Mouse (Mus musculus): ENCODE data around the gene Lrig3.

Gene Lrig3

DNA sequence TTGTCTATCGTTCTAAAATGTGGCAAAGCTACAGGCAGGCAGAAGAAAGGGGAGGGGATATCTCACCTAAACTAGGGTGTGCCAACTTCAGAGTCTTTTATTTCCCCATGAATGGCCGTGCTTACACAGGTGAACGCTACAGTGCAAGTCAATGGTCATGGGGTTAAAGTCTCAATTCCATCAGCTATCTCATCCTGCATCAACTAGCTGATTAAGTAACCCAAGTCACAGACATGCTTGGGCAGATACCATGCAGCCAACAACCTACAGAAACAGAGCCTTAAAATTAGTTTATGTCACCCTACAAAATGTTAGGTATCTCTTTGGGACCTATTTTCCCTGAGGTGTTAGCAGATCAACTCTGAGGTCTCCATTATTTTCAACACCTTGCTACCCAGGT, 1.3 kb upstream of the Lrig3 start:
- no peak for DNase-seq (ENCODE audit: low read depth, low spot score)

DNA sequence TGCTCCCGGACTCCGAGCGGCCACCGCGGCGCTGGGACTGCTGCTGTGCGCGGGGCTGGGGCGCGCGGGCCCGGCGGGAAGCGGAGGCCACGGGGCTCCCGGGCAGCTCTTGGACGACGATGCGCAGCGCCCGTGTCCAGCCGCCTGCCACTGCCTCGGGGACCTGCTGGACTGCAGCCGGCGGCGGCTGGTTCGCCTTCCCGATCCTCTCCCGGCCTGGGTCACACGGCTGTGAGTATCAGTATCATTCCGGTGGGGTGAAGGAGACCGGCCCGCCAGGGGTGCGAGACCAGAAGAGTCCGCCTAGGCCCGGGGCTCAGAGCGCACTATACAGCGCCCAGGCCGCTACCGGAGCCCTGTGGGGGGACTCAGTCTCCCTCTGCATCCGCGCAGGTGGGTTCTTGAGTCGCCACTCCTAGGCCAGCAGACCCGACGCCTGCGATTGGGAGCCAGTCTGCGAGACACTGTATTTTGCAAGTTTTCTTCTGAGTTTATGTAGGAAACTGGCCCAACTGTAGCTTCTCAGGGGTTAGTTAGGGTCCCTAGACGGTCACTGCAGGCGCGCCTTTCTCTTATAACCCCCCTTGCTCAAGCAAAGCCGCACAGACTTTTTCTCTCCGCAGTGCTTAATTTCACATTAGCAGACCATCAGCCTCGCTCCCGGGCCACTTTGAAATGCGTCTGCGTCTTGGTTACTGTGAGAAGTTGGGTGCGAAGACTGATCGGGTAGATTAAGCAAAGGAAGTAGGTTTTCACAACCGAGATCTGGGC, 698 bp downstream of the Lrig3 start:
- DNase-seq (ENCODE audit: low read depth, low spot score) = no peak

DNA sequence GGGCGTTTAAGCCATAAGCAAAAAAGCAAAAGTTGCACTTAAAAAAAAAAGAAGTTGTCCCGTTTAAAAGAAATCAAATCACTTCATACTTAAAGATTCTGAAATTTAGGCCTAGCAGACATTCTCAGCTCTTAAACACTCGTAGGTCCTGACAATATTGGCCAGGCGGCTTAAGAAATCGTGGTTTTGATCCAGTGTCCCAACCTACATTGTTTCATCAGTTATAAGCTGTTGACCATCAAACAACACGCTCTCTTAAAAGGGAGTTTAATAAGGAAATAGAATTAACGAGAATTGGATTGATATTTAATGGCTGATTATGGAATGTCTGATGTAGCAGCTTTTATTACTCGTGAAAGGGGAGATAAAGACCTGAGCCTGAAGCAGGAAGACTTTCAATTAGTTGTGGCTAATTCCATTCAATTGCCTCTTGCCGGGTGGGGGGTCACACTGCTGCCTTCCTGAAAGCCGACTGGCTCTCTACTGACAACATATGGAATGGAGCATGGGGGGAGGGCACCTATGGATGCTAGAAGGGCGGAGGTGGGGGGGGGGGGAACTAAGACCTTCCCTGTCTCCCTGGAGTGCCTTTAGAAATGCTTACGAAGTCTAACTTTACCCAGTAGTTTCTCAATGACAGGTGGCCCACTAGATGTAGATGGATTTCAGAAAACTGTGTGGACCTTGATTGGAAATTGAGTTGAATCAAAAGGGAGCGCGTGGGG, 1.6 kb downstream of the Lrig3 start:
- no peak for DNase-seq (ENCODE audit: low read depth, low spot score)

GRCm38 (mm10) chr10:125968191-125969132, 2.5 kb downstream of the Lrig3 start:
- no peak for DNase-seq (ENCODE audit: low read depth, low spot score)

DNA sequence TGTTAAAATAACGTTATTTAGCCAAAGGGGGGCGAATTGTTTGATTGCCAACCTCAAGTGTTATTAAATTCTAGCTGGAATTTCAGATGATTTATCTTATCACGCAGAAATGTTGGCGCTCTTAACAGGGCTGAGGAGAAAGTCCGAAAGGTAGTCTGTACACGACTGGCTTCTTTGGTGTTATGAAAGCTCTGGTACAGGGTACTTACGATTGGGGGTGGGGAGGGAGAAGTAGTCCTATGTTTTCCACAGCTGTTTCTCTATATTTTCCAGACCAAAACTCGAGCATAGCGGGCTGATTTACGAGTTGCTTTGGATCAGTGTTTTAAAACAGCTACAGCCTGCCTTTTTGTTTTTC, 3.1 kb downstream of the Lrig3 start:
- no peak for DNase-seq (ENCODE audit: low read depth, low spot score)

DNA sequence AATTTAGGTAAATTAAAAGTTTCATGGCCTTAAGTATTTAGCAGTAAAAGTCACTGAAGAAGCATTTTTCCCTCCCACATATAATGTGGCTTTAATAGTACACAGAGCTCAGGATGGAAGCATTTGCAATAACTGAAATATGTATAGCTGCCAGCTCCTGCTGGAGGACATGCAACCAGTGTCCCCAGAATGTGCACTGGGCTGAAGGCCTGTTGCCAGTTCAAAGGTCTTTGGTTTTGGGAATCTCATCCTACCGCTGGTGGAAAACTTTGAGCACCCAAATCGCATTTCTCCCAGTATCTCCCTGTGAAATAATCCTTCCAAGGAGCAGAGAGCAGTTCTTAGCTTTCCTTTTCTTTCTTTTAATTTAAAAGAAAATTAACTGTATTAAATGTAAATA, 4.1 kb downstream of the Lrig3 start:
- no peak for DNase-seq (ENCODE audit: low read depth, low spot score)

DNA sequence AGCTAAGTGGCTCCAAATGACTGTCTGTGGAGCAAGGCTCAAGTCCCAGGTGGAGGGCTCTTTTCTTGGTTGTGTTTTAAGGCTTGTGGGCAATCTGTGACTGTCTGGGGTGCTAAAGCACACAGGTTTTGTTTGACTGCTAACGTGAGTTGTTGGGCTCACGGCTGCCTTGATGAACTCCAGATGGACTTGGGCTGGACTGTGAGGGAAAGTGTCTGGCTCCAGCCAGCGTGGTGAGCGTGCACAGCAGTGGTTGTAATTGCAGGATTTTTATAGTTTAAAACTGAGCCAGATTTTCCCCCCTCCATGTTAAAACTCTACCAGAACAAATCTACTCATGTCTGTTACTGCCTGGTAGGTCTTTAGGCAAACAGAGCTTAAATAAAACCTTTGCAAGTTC, 4.5 kb downstream of the Lrig3 start:
- DNase-seq (ENCODE audit: low read depth, low spot score) = no peak

DNA sequence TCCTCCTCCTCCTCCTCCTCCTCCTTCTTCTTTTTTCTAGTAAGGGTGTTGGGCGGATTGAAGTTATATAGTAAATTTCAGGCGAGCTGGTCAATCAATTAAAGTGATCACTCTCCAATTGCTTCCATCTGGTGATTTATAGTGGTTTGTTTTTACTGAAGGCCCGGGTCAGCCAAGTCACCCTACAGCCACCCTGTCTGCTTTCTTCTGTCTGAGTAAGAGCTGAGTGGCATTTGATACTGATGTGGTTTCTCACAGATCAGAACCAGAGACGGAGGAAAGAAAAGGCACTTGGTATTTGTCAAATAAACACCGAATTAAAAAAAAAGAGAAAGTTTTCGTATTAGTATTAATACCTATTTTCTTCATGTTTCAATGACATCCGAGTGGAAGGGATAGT, 7.8 kb downstream of the Lrig3 start:
- no peak for DNase-seq (ENCODE audit: low read depth, low spot score)

DNA sequence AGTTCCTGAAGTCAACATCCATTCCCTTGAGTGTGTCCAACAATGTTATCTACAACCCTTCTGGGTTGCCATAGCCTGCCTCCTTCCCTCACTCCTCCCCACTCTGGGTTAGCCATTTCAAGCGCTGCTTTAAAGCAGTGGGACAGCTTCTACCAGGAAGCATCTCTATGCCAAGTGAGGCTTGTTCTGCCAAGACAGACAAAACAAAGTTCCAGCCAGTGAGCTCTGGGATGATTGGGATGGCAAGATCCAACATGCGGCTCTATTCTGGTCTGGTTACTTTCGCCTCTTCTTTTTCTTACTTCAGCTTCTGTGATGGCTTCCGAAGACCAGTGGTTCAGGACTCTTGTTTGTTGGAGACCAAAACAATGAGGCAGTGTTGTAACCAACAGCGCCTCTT, 16.0 kb downstream of the Lrig3 start:
- DNase-seq (ENCODE audit: low read depth, low spot score) = no peak

GRCm38 (mm10) chr10:125984473-125985035, 18.6 kb downstream of the Lrig3 start:
- no peak for DNase-seq (ENCODE audit: low read depth, low spot score)

DNA sequence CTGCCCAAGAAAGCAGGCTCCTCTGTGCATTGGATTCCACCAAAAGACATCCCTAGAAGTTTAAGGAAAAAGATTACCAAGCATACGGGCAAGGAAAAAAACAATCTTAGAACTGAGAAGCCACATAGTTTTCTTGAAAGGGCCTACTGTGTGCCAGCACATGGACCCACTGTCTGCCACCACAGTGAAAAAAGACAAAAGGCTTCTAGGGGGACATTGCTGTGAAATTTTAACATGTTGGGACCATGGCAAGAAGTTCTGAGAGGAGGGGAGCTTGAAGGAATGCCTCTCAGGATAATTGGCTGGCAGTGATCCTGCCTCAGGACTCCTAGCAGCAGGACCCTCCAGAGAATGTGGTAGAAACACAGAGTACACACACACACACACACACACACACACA, 19.8 kb downstream of the Lrig3 start:
- DNase-seq (ENCODE audit: low read depth, low spot score) = no peak

DNA sequence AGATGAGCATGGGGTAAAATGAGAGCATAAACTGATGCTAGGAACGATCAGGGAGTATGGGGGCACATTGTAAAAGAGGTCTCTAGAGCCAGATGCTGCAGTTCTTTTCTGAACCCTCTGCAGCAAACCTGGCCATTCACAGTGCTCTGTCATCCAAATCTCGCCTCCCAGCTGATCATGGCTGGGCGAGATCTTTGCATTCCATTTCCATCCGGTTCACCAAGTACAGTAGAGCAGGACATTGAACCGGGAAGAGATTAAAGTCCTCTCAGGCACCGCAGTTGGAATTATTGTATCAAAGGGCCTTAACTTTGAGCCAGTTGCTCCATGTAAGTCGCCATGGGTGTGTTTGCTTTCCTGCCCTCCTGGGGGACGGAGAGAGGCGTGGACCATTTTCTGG, 20.5 kb downstream of the Lrig3 start:
- DNase-seq (ENCODE audit: low read depth, low spot score) = no peak

- no peak for DNase-seq (ENCODE audit: low read depth, low spot score)
Measured at GRCm38 (mm10) chr10:125987307-125987706, 21.3 kb downstream of the Lrig3 start.

DNA sequence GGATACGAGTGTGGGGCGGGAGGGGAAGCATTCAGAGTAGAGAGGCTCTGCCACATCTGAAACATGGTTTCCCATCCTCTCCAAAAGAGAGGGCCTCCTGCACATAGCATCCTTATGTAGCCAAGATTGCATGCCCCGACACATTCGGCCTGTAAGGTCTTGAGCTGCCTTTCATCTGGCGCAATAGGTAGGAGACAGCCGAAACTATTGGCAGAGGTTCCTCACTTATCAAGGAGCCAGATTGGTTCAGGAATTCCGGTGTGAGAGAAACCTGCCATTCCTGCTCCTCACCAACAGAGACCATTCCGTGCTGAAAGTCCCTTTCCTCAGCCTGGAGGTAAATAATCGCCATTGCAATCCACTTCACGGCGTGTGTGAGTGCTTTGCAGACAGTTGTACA, 22.1 kb downstream of the Lrig3 start:
- no peak for DNase-seq (ENCODE audit: low read depth, low spot score)

DNA sequence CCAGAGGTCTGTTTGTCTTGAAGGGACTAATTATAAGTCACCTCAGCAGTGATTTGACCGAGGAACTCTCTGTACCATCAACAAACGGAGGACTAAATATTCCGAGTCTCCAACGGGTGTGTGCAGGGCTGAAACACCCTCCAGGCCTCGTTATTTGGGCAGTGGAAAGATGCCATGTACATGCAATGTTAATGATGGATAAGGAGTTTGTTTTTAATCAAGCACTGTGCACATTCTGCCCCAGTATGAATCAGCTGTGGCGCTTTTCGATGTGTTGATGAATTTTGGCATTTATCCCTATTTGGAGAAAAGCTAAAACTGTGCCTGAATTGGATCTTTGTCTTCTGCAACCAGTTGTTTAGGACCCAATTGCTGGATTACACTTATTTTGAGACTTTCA, 23.9 kb downstream of the Lrig3 start:
- DNase-seq (ENCODE audit: low read depth, low spot score) = no peak

DNA sequence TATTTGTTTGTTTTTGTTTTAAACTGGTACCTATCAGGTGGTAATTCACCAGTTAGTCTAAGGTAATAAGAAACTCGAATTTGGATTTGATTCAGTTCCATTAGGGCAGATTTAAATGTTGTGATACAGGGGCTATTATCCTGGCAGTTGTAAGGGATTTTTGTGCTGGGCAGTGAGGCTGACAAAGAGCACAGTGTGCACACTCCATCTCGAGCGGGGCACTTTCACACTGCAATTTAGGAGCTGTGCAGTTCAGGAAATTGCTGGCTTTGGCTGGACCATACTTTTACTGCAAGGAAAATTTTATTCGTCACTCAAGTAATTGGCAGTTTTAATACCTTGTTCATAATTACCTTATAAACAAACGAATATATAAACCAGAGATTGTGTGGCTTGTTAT, 24.4 kb downstream of the Lrig3 start:
- no peak for DNase-seq (ENCODE audit: low read depth, low spot score)

- DNase-seq (ENCODE audit: low read depth, low spot score) = no peak
Measured at GRCm38 (mm10) chr10:125991819-125992218, 25.9 kb downstream of the Lrig3 start.

- DNase-seq (ENCODE audit: low read depth, low spot score) = no peak
Measured at GRCm38 (mm10) chr10:125994855-125995254, 28.9 kb downstream of the Lrig3 start.

DNA sequence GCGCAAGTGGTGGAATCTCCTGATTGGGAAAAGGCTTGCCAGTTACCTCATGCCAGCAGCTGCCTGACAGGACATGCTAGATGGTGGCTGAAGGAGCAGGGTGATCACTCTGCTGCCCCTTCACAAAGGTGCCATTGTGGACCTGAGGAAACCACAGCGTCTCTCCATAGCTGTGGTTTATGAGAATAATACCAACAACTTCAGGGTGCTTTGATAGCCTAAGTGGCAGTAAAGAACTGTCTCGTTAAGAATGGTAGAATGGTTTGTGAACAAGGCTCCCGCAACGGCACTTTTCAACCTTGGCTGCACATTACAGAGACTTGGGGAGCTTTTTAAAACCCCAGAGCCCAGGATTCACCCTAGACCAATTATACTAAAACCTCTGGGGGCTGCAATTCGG, 29.7 kb downstream of the Lrig3 start:
- no peak for DNase-seq (ENCODE audit: low read depth, low spot score)

DNA sequence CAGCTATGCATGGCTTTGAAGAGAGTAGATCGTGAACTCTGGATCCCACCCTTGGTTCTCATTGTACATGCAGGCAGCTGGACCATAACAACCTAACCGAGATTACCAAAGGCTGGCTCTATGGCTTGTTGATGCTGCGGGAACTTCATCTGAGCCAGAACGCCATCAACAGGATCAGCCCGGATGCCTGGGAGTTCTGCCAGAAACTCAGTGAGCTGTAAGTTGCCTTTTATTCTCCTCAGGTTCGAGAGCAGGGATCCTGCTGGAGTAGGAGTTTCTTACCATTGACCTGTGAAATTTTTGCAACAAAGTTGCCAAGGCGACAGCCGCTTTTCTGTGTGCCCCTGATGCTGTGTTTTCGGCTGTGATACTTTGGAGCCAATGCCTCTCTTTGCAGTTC, 31.0 kb downstream of the Lrig3 start:
- no peak for DNase-seq (ENCODE audit: low read depth, low spot score)

DNA sequence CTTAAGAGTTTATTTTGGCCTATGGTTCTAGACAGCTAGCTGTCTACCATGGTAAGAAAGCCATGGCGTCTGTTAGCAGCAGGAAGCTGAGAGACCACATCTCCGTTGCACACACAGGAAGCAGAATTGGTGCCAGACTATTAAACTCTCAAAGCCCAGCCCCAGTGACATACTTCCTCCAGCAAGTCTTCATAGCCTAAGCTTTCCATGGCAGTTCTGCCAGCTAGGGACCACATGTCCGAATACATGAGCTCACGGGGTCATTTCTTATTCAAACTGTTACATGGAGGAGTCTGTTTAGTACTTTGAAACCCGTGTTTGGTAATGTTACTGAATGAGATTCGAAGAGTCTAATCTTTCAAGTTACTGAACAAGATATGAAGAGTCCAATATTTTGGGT, 33.6 kb downstream of the Lrig3 start:
- no peak for DNase-seq (ENCODE audit: low read depth, low spot score)

- DNase-seq (ENCODE audit: low read depth, low spot score) = no peak
Measured at GRCm38 (mm10) chr10:126000861-126001390, 35.0 kb downstream of the Lrig3 start.
